Mouse (Mus musculus) intestine, postnatal 0 days (tissue): ENCODE data around the gene Gm28035. TPM values are rescaled to one million over a fixed set of nuclear protein-coding genes. Genes with fewer than 3 reads are reported as not detected.

ENCODE experiments used
- ATAC-seq: fragments of 200-750 bp; cut with Nextera tagmentation; 2 replicates; pipeline ENCODE4 v1.8.0; 2017; ENCODE audit warnings: mild to moderate bottlenecking, moderate TSS enrichment, moderate library complexity
- H3K27ac ChIP-seq: fragments of 300-500 bp; sonication (generic); 2 replicates; pipeline ENCODE4 v1.5.1; 2014; ENCODE audit warnings: mild to moderate bottlenecking, low read depth, low read length, moderate library complexity
- H3K27me3 ChIP-seq: fragments of 300-500 bp; sonication (generic); replicated peaks from 2 replicates; pipeline ENCODE4 v1.6.1; 2014; ENCODE audit warnings: low read length, mixed read lengths; ENCODE audit not compliant: control insufficient read depth, insufficient read depth
- H3K36me3 ChIP-seq: fragments of 300-500 bp; sonication (generic); 2 replicates; pipeline ENCODE4 v1.6.1; 2014; ENCODE audit warnings: mild to moderate bottlenecking, moderate library complexity; ENCODE audit not compliant: control insufficient read depth, insufficient read depth
- H3K4me1 ChIP-seq: fragments of 300-500 bp; sonication (generic); replicated peaks from 2 replicates; pipeline ENCODE4 v1.6.1; 2014; ENCODE audit warnings: antibody characterized with exemption, low read length, mixed read lengths; ENCODE audit not compliant: control insufficient read depth, insufficient read depth
- H3K4me2 ChIP-seq: fragments of 300-500 bp; sonication (generic); replicated peaks from 2 replicates; pipeline ENCODE4 v1.6.1; 2014; ENCODE audit warnings: low read depth, mild to moderate bottlenecking, moderate library complexity
- H3K4me3 ChIP-seq: fragments of 300-500 bp; sonication (generic); 2 replicates; pipeline ENCODE4 v1.5.1; 2014; ENCODE audit warnings: low read depth, low read length
- H3K9ac ChIP-seq: fragments of 300-500 bp; sonication (generic); 2 replicates; pipeline ENCODE4 v1.6.1; 2014; ENCODE audit warnings: mild to moderate bottlenecking, low read depth, low read length
- H3K9me3 ChIP-seq: fragments of 300-500 bp; sonication (generic); 2 replicates; pipeline ENCODE4 v1.6.1; 2016; ENCODE audit warnings: mixed run types; ENCODE audit not compliant: control insufficient read depth
- CTCF ChIP-seq: sonication (generic); IDR thresholded peaks from 2 replicates; pipeline ENCODE4 v1.5.1; 2016; ENCODE audit warnings: low read depth, mild to moderate bottlenecking, control low read depth, antibody characterized with exemption, moderate library complexity
- WGBS: fragments of 180-500 bp; shearing (Covaris S2); extraction: QIAGEN DNeasy Blood & Tissue Kit; methylation state at CpG from one replicate; pipeline ENCODE4 v1.1.7; 2014; 5-methylcytosine and 5-hydroxymethylcytosine counted together
- polyA plus RNA-seq: library from polyadenylated mRNA; unstranded; fragments of >200 nt; fragmentation: Nextera tagmentation; extraction: Ambion mirVana; gene quantifications from 2 replicates; pipeline ENCODE4 v1.2.1, GENCODE M21; 2015

The Gm28035 gene
- polyA plus RNA-seq, 1 experiment from 2014 or later, result 0.03 TPM

DNA sequence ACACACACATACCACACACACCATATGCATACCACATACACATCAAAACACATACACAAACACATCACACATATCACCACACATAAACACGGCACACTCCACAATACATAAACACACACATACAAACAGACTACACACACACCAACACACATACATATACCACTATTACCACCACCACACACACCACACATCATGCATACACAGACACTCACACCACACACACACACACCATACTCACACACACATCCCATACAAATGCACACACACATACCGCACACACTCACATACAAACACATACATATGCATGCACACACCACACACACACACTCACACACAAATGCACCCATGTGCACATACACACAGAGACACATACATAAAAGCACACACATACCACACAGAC, 27.1 kb downstream of the Gm28035 start:
- peak overlapping the region; percentile 79; the same call in 1 of the 2 replicates for H3K27ac ChIP-seq
- ATAC-seq, result no peak
- no peak overlapping the region for H3K9ac ChIP-seq
- H3K4me3 ChIP-seq, result no peak overlapping the region
- no peaks in the 10 kb centered on the region for H3K9me3 ChIP-seq
- 0 out of 2 replicates have a peak, but pooled peaks cover 12% of the 10 kb centered on the region for H3K4me1 ChIP-seq
- WGBS, result 94% methylated on average over 2 of the region's 2 CpGs
- H3K36me3 ChIP-seq, result peaks cover 22% of the 10 kb centered on the region
- no peaks in the 10 kb centered on the region for H3K27me3 ChIP-seq
- H3K4me2 ChIP-seq, result no peak overlapping the region
- TF ChIP-seq CTCF, result no peak

DNA sequence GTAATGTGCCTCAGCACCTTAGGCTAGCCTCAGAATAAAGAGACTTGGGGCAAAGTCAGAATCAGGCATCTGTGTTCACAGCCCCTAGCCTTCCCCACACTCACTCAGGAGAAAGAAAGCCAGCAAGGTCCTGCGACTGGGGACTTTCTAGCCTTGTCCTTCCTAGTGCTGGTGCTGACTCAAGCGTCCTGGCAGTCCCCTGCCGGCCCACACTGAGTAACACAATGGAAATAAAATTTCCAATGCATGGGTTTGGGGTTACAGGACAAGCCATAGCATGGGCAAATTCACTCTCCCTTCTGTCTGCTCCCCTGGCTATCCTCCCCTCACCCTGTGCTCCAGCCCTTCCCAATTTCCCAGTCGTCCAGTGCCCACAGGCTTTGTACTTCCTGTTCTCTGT, 28.0 kb downstream of the Gm28035 start:
- Histone ChIP-seq H3K4me1 (0 out of 2 replicates have a peak, but pooled peaks cover 12% of the 10 kb centered on the region), H3K27me3 (no peaks in the 10 kb centered on the region), H3K4me3 (no peak overlapping the region), H3K9ac (no peak overlapping the region), H3K27ac (no peak overlapping the region), H3K9me3 (no peaks in the 10 kb centered on the region), H3K36me3 (peaks cover 15% of the 10 kb centered on the region), H3K4me2 (no peak overlapping the region)
- ATAC-seq, result no peak
- 72% methylated on average over 4 of the region's 4 CpGs for WGBS
- TF ChIP-seq CTCF, result 0 out of 2 replicates have a peak, but pooled peaks have one; percentile 6

DNA sequence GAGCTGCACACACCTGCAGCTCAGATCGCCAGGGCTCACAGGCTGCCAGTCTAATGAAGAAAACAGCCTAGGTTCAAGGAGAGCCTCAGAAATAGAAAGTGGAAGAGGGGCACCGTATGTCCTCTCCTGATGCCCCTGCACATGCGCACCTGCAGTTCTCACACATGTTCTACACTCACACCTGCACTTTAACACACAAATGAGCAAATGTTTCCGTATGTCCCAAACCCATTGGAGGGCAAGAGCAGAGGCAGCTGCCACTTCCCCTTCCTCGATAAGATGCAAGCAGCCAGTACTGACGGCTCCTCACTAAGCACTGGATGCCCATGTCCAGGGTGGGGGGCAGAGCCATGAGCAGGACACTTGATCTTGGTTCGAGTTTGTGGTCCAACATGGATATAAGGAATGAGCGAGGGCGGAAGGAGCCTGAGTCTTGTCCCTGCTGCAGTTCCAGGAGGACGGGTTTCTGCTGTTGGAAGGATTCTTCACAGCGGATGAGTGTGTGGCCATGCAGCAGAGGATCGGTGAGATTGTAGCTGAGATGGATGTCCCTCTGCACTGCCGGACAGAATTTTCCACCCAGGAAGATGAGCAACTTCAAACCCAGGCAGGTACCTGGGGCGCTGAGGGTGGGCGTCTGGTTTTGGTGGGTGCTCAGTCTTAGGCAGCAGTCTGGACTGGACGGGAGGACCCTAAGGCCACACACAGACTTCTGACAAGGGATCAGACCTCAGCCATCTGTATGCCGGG, 29.0 kb downstream of the Gm28035 start:
- H3K4me2 ChIP-seq, result no peak overlapping the region
- H3K4me3 ChIP-seq, result no peak overlapping the region
- no peaks in the 10 kb centered on the region for H3K9me3 ChIP-seq
- ATAC-seq, result no peak
- WGBS, result 85% methylated on average over 17 of the region's 17 CpGs
- H3K27ac ChIP-seq, result peak overlapping the region; percentile 5; the same call in 1 of the 2 replicates
- no peak for TF ChIP-seq CTCF
- H3K9ac ChIP-seq, result no peak overlapping the region
- H3K27me3 ChIP-seq, result no peaks in the 10 kb centered on the region
- 0 out of 2 replicates have a peak, but pooled peaks cover 5% of the 10 kb centered on the region for H3K36me3 ChIP-seq
- 0 out of 2 replicates have a peak, but pooled peaks cover 12% of the 10 kb centered on the region for H3K4me1 ChIP-seq

GRCm38 (mm10) chr2:30270134-30270533, 29.8 kb downstream of the Gm28035 start:
- Histone ChIP-seq H3K27ac (no peak overlapping the region), H3K4me1 (0 out of 2 replicates have a peak, but pooled peaks cover 12% of the 10 kb centered on the region), H3K4me2 (no peak overlapping the region), H3K4me3 (no peak overlapping the region), H3K27me3 (no peaks in the 10 kb centered on the region), H3K9me3 (no peaks in the 10 kb centered on the region), H3K9ac (no peak overlapping the region), H3K36me3 (no peaks in the 10 kb centered on the region)
- peak; percentile 89 for ATAC-seq
- WGBS, result 3% methylated on average over 1 of the region's 1 CpGs
- peak; percentile 96 for TF ChIP-seq CTCF

DNA sequence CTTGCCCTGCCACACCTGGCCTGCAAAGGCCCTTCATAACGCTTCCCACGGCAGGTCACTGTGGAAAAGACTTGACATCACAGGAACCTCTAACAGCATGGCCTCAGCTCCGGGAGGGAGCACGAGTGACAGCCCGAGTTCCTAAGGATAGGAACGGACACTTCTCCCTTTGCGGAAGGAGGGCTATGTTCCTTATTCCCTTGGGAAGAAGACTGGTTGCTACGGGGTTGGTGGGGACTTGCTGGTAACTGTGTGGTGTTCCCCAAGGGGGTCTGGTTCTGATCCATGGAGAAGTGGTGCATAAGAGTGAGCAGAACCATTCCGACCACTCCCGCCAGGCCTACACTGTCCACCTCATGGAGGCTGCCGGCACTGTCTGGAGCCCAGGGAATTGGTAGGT, 40.4 kb downstream of the Gm28035 start, which contains the start of gene Gm28038:
Gene Gm28038 (plus strand): TSS at position 301 of the 400 bp plus-strand sequence.
- H3K4me1 ChIP-seq, result peaks cover 7% of the 10 kb centered on the region; the same call in 1 of the 2 replicates
- no peaks in the 10 kb centered on the region for H3K9me3 ChIP-seq
- 87% methylated on average over 11 of the region's 11 CpGs for WGBS
- H3K36me3 ChIP-seq, result 0 out of 2 replicates have a peak, but pooled peaks cover 5% of the 10 kb centered on the region
- no peak for TF ChIP-seq CTCF
- no peaks in the 10 kb centered on the region for H3K27me3 ChIP-seq
- no peak for ATAC-seq
- no peak within 1 kb of the TSS for H3K27ac ChIP-seq
- H3K9ac ChIP-seq, result no peak within 1 kb of the TSS
- H3K4me2 ChIP-seq, result no peak within 1 kb of the TSS
- H3K4me3 ChIP-seq, result no peak within 1 kb of the TSS

GRCm38 (mm10) chr2:30281651-30282050, 41.3 kb downstream of the Gm28035 start:
- no peak overlapping the region for H3K9ac ChIP-seq
- ATAC-seq, result no peak
- H3K4me1 ChIP-seq, result peaks cover 7% of the 10 kb centered on the region; the same call in 1 of the 2 replicates
- no peak for TF ChIP-seq CTCF
- no peak overlapping the region for H3K27ac ChIP-seq
- no peak overlapping the region for H3K4me2 ChIP-seq
- H3K9me3 ChIP-seq, result no peaks in the 10 kb centered on the region
- H3K27me3 ChIP-seq, result no peaks in the 10 kb centered on the region
- H3K36me3 ChIP-seq, result 0 out of 2 replicates have a peak, but pooled peaks cover 5% of the 10 kb centered on the region
- no peak overlapping the region for H3K4me3 ChIP-seq
- WGBS, result 61% methylated on average over 3 of the region's 3 CpGs
